Comparison of ENCODE assay signal across 32 mouse cellular contexts in the genomic region with DNA sequence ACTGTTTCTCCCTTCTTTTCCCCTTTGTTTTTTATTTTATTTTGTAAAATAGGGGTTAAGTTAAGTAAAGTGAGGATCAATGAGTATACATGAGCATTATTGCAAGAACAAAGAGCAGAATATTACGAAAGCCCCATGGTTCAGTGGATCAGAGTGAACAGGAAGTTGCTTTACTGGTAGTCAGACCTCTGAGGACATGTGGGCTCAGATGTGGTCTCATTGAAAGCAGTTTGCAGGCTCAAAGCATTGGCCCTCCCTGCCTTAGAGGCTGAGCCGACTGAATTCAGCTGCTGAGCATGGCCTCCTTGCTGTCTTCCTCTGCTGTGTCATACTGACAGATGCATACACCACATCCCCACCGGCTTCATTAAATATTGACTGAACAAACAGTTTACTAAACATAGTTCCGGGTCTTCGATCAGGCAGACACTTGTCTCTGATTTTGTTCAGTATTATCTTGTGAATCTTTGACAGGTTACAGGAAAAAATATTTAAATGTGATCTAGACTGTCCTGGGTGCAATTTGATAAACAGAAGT. TPM values are rescaled to one million over a fixed set of nuclear protein-coding genes. Genes with fewer than 3 reads are reported as not detected.
DNase-seq lines count a peak whose midpoint lies in the region; ATAC-seq and TF ChIP-seq lines count a peak whose summit lies in the region.
"Had no signal": no experiment of that assay in that cellular context is flagged by ENCODE, and none has a peak within 500 bp of the region (broad histone marks: within the 10 kb centered on the region; RNA-seq: fewer than 3 reads in every experiment).

No protein-coding gene starts in this region.

- H3K27me3 ChIP-seq in liver, adult 2 months (ENCODE audit: control insufficient read depth, insufficient read depth, low read length) = no peaks in the 10 kb centered on the region
- H3K27me3 ChIP-seq in CH12.LX (replicated peaks) = peaks cover 3% of the 10 kb centered on the region
- no peaks in the 10 kb centered on the region for H3K27me3 ChIP-seq in liver, embryonic 12.5 days (replicated peaks)
- H3K27me3 ChIP-seq in forebrain, embryonic 16.5 days (replicated peaks; ENCODE audit: control insufficient read depth, insufficient read depth, low read length) = no peaks in the 10 kb centered on the region
- H3K27me3 ChIP-seq: embryonic facial prominence, embryonic 12.5 days; forebrain, embryonic 15.5 days; heart, embryonic 12.5 days; hindbrain, embryonic 13.5 days; neural tube, embryonic 12.5 days had no signal

- no peak overlapping the region for H3K9ac ChIP-seq in liver, adult 2 months (ENCODE audit: low read depth, low read length)
- H3K9ac ChIP-seq in CH12.LX (ENCODE audit: insufficient read depth, low read depth) = no peak overlapping the region
- H3K9ac ChIP-seq in liver, embryonic 12.5 days = no peak overlapping the region
- H3K9ac ChIP-seq in forebrain, embryonic 16.5 days (replicated peaks; ENCODE audit: low read depth, low read length) = no peak overlapping the region
- H3K9ac ChIP-seq: embryonic facial prominence, embryonic 12.5 days; forebrain, embryonic 15.5 days; heart, embryonic 12.5 days; hindbrain, embryonic 13.5 days; liver, embryonic 14.5 days; neural tube, embryonic 12.5 days had no signal

- H3K36me3 ChIP-seq in liver, adult 2 months (ENCODE audit: control insufficient read depth, insufficient read depth, low read length) = no peaks in the 10 kb centered on the region
- H3K36me3 ChIP-seq in CH12.LX (replicated peaks in 1 of 2; ENCODE audit: control insufficient read depth in 1 of 2, insufficient read depth in 1 of 2, low read length in 1 of 2) = no peaks in the 10 kb centered on the region
- H3K36me3 ChIP-seq in liver, embryonic 12.5 days = no peaks in the 10 kb centered on the region
- no peaks in the 10 kb centered on the region for H3K36me3 ChIP-seq in forebrain, embryonic 16.5 days (ENCODE audit: control insufficient read depth, insufficient read depth)
- H3K36me3 ChIP-seq: embryonic facial prominence, embryonic 12.5 days; forebrain, embryonic 10.5 days; forebrain, embryonic 15.5 days; heart, embryonic 12.5 days; hindbrain, embryonic 13.5 days; neural tube, embryonic 12.5 days had no signal

- no peak for TF ChIP-seq POLR2A in liver, adult 2 months (IDR thresholded peaks at IDR 0.05; ENCODE audit: extremely low read depth, insufficient read depth, low read length)
- TF ChIP-seq POLR2A in CH12.LX (IDR thresholded peaks at IDR 0.05; ENCODE audit: low read depth, low read length) = no peak

- peak; percentile 35; the same call in 1 of the 2 replicates for ATAC-seq in liver, embryonic 12.5 days
- peak; percentile 89 for ATAC-seq in megakaryocyte, adult 5-6 weeks (ENCODE audit: poor library complexity, severe bottlenecking)
- ATAC-seq in forebrain, embryonic 16.5 days = no peak
- ATAC-seq: forebrain, embryonic 15.5 days; intestine, embryonic 16.5 days; midbrain, embryonic 16.5 days had no signal

- H3K9me3 ChIP-seq in CH12.LX (replicated peaks; ENCODE audit: low read length) = peaks cover 5% of the 10 kb centered on the region
- H3K9me3 ChIP-seq in liver, embryonic 12.5 days (replicated peaks) = no peaks in the 10 kb centered on the region
- no peaks in the 10 kb centered on the region for H3K9me3 ChIP-seq in forebrain, embryonic 16.5 days (ENCODE audit: control insufficient read depth, low read length)
- H3K9me3 ChIP-seq: embryonic facial prominence, embryonic 12.5 days; forebrain, embryonic 10.5 days; forebrain, embryonic 15.5 days; heart, embryonic 12.5 days; hindbrain, embryonic 13.5 days; neural tube, embryonic 12.5 days had no signal

- no peaks in the 10 kb centered on the region for H3K79me2 ChIP-seq in liver, adult 2 months (ENCODE audit: control insufficient read depth, insufficient read depth, low read length)
- no peaks in the 10 kb centered on the region for H3K79me2 ChIP-seq in CH12.LX (replicated peaks; ENCODE audit: control insufficient read depth, extremely low read depth, insufficient read depth, poor library complexity, severe bottlenecking)

- peak; percentile 83 for DNase-seq in liver, adult 2 months (ENCODE audit: extremely low read depth, low read depth, low spot score)
- DNase-seq in liver (no peak), CH12.LX (ENCODE audit: extremely low read depth) (peak; percentile 55)
- DNase-seq in testis, postnatal 10 days (ENCODE audit: low spot score) = no peak
- no peak for DNase-seq in embryo, embryonic 10 days (ENCODE audit: low spot score)
- DNase-seq: adrenal gland, postnatal 14 days; cerebellum, adult 11-12 months; cerebellum, postnatal 25 days; embryo, embryonic 11 days; gastrocnemius, adult 2 months; gastrocnemius, postnatal 36 days; heart, adult 2 months; heart, postnatal 4 days; kidney, adult 8-10 months; kidney, postnatal 14 days; layer of hippocampus, adult 9-11 months; lung, postnatal 4 days; right cerebral cortex, adult 18-20 months; right cerebral cortex, postnatal 4 days had no signal

- WGBS in liver, adult 2 months = 19% methylated on average over 5 of the region's 5 CpGs
- 44% methylated on average over 5 of the region's 5 CpGs for WGBS in liver, embryonic 12.5 days (ENCODE audit: insufficient replicate concordance)
- 82% methylated on average over 5 of the region's 5 CpGs for WGBS in forebrain, embryonic 16.5 days

- H3K4me3 ChIP-seq in liver, adult 2 months (ENCODE audit: insufficient read depth, low read depth, low read length) = no peak overlapping the region
- no peak overlapping the region for H3K4me3 ChIP-seq in CH12.LX (replicated peaks in 1 of 3; ENCODE audit: low read depth in 2 of 3, low read length in 2 of 3, poor library complexity in 1 of 3)
- no peak overlapping the region for H3K4me3 ChIP-seq in liver, embryonic 12.5 days
- H3K4me3 ChIP-seq in forebrain, embryonic 16.5 days (replicated peaks; ENCODE audit: low read length) = no peak overlapping the region
- H3K4me3 ChIP-seq: embryonic facial prominence, embryonic 12.5 days; forebrain, embryonic 10.5 days; forebrain, embryonic 15.5 days; gastrocnemius, adult 2 months; heart, adult 2 months; heart, embryonic 12.5 days; hindbrain, embryonic 13.5 days; neural tube, embryonic 12.5 days had no signal

- no peak overlapping the region for H3K4me2 ChIP-seq in CH12.LX (ENCODE audit: insufficient read depth, low read depth, poor library complexity, severe bottlenecking)
- no peak overlapping the region for H3K4me2 ChIP-seq in liver, embryonic 12.5 days
- H3K4me2 ChIP-seq in forebrain, embryonic 16.5 days (ENCODE audit: low read length) = no peak overlapping the region
- H3K4me2 ChIP-seq: embryonic facial prominence, embryonic 12.5 days; forebrain, embryonic 15.5 days; heart, embryonic 12.5 days; hindbrain, embryonic 13.5 days; neural tube, embryonic 12.5 days had no signal

- TF ChIP-seq RAD21 in CH12.LX (IDR thresholded peaks at IDR 0.05; ENCODE audit: low read depth, low read length) = no peak

- H3K27ac ChIP-seq in liver, adult 2 months (replicated peaks; ENCODE audit: insufficient read depth, low read depth, low read length) = peak overlapping the region; percentile 78
- no peak overlapping the region for H3K27ac ChIP-seq in CH12.LX (ENCODE audit: insufficient read depth, low read depth)
- H3K27ac ChIP-seq in liver, embryonic 12.5 days = no peak overlapping the region
- H3K27ac ChIP-seq in forebrain, embryonic 16.5 days (ENCODE audit: low read length) = no peak overlapping the region
- H3K27ac ChIP-seq: embryonic facial prominence, embryonic 12.5 days; forebrain, embryonic 10.5 days; forebrain, embryonic 15.5 days; gastrocnemius, adult 2 months; heart, adult 2 months; hindbrain, embryonic 13.5 days; liver, embryonic 14.5 days; neural tube, embryonic 12.5 days; stomach, postnatal 0 days had no signal

- no peak for TF ChIP-seq CTCF in liver, adult 2 months (IDR thresholded peaks at IDR 0.05; ENCODE audit: low read depth, low read length)
- no peak for TF ChIP-seq CTCF in CH12.LX (conservative IDR thresholded peaks at IDR 0.05 in 1 of 2, IDR thresholded peaks at IDR 0.05 in 1 of 2; ENCODE audit: low read depth in 2 of 2, low read length in 2 of 2)

- dilution Hi-C loops in CH12.LX (cut with MboI; ENCODE audit: extremely low pct_ligation_motif_present, extremely low pct_unique_long_range_greater_than_20kb, low sequenced_read_pairs) = no loop called here

- no peak for TF ChIP-seq EP300 in CH12.LX (IDR thresholded peaks at IDR 0.05; ENCODE audit: low read length)

- in situ Hi-C loops in CH12.LX (cut with MboI; ENCODE audit: low pct_ligation_motif_present, low pct_unique_long_range_greater_than_20kb, low sequenced_read_pairs) = no loop called here

- H3K4me1 ChIP-seq in liver, adult 2 months (ENCODE audit: control insufficient read depth, insufficient read depth, low read length) = peaks cover 12% of the 10 kb centered on the region
- H3K4me1 ChIP-seq in CH12.LX (ENCODE audit: control insufficient read depth in 1 of 2, insufficient read depth in 2 of 2) = peaks cover 2 to 8% of the 10 kb centered on the region in 2 experiments; a peak in 3 of 4 replicates
- H3K4me1 ChIP-seq in liver, embryonic 12.5 days = no peaks in the 10 kb centered on the region
- H3K4me1 ChIP-seq in forebrain, embryonic 16.5 days (replicated peaks; ENCODE audit: control insufficient read depth, insufficient read depth, low read length) = no peaks in the 10 kb centered on the region
- H3K4me1 ChIP-seq: embryonic facial prominence, embryonic 12.5 days; forebrain, embryonic 10.5 days; forebrain, embryonic 15.5 days; heart, embryonic 12.5 days; hindbrain, embryonic 13.5 days; neural tube, embryonic 12.5 days had no signal

TF ChIP-seq in CH12.LX, 34 proteins besides CTCF, POLR2A, EP300 and RAD21:
- TF ChIP-seq MAFK (IDR thresholded peaks at IDR 0.05; ENCODE audit: insufficient replicate concordance, low read length) = peak; percentile 58; the same call in 1 of the 2 replicates
- no peak for TF ChIP-seq KAT2A (IDR thresholded peaks at IDR 0.05; ENCODE audit: insufficient replicate concordance, low read length)
- no peak for TF ChIP-seq SMC3 (IDR thresholded peaks at IDR 0.05; ENCODE audit: low read depth, low read length)

RNA-seq across cellular contexts. Expression of a gene that starts 12.5 kb away (rescaled TPM):
- 39.0 and 59.5 TPM in 2 replicates for total RNA-seq in liver, adult 2 months (2014; rRNA removed)
- polyA plus RNA-seq in liver, adult 2 months (2012; rRNA removed) = 36.2 and 40.3 TPM in 2 replicates
- not detected in 2 replicates for total RNA-seq in CH12.LX (2012; rRNA removed)
- total RNA-seq in CH12.LX (2014; rRNA removed) = not detected in 2 replicates
- polyA plus RNA-seq in CH12.LX (2012; ENCODE audit: insufficient read length, low read depth) = not detected in 2 replicates
- polyA plus RNA-seq in liver, embryonic 12.5 days (2016; fragmentation: Nextera tagmentation; extraction: Ambion mirVana) = 14.2 and 15.3 TPM in 2 replicates
- total RNA-seq in megakaryocyte, adult 5-6 weeks (2015) = 5.7 and 7.0 TPM in 2 replicates
- total RNA-seq in megakaryocyte, adult 5-6 weeks (2017) = 3.1 and 6.4 TPM in 2 replicates
- polyA plus RNA-seq in forebrain, embryonic 16.5 days (2015; fragmentation: Nextera tagmentation; extraction: Ambion mirVana) = 2.8 and 3.7 TPM in 2 replicates

Comparison
In these comparisons a context has a peak if more than half of its experiments do, and no peak if none do; other contexts are left out.
1. DNase-seq: peak in liver, adult 2 months (single experiment) and CH12.LX (single experiment); none in liver (single experiment), testis, postnatal 10 days (single experiment) and embryo, embryonic 10 days (single experiment).